Mouse (Mus musculus) heart, postnatal 36 days (tissue): Measurements from ENCODE around the gene Thoc5. TPM values are rescaled to one million over a fixed set of nuclear protein-coding genes. Genes with fewer than 3 reads are reported as not detected.
A peak's percentile ranks its signal among the peaks of the same experiment; 100 is the strongest.

Experiments used
- DNase-seq, 2 experiments: peaks; one replicate each; pipeline ENCODE4 v3.0.0; 2021 to 2022
- intact Hi-C: fragments of 180-260 bp; cut with DNase I; formaldehyde crosslinking; loops from one replicate; pipeline ENCODE4 v1.15.1; 2025
- total RNA-seq, 2 experiments: library from RNA; stranded (reverse); gene quantifications; 2 replicates each; pipeline ENCODE4 v1.2.3; 2021

The Thoc5 gene
- total RNA-seq, 2 experiments from 2014 or later = 16.0 to 17.1 TPM

- intact Hi-C loops = no loop called here
- DNase-seq = no peak
These were observed 6.8 kb downstream of the Thoc5 start for GRCm38 (mm10) chr11:4901956-4902355.

- intact Hi-C loops = no loop called here
These were observed 11.1 kb downstream of the Thoc5 start for GRCm38 (mm10) chr11:4906231-4906630.

GRCm38 (mm10) chr11:4916068-4916467 is 20.9 kb downstream of the Thoc5 start:
- intact Hi-C loops = loop anchor here (1.0 kb wide), 1 partner anchor 59 kb away; no protein-coding TSS in a partner anchor

More at GRCm38 (mm10) chr11:4906231-4906630, 11.1 kb downstream of the Thoc5 start:
- no peak for DNase-seq

GRCm38 (mm10) chr11:4921281-4921680 is 26.2 kb downstream of the Thoc5 start:
- intact Hi-C loops = no loop called here
- no peak for DNase-seq

More at GRCm38 (mm10) chr11:4916068-4916467, 20.9 kb downstream of the Thoc5 start:
- DNase-seq = peak; percentile 24 to 63

- DNase-seq = peak; percentile 22 to 26
- intact Hi-C loops = no loop called here
These were observed 26.6 kb downstream of the Thoc5 start for GRCm38 (mm10) chr11:4921751-4922150.

- no peak for DNase-seq
- intact Hi-C loops = no loop called here
These were observed 32.1 kb downstream of the Thoc5 start for GRCm38 (mm10) chr11:4927224-4927623.

GRCm38 (mm10) chr11:4931009-4931601 is 36.0 kb downstream of the Thoc5 start:
- DNase-seq = peak; percentile 20 to 28
- intact Hi-C loops = no loop called here

- intact Hi-C loops = no loop called here
- DNase-seq = no peak
These were observed 41.1 kb downstream of the Thoc5 start for GRCm38 (mm10) chr11:4936243-4936642.

- no peak for DNase-seq
These were observed 51.4 kb downstream of the Thoc5 start for GRCm38 (mm10) chr11:4946530-4946929.

GRCm38 (mm10) chr11:4946947-4947812 is 52.1 kb downstream of the Thoc5 start:
- intact Hi-C loops = no loop called here
- DNase-seq = peak; percentile 15 to 20

More at GRCm38 (mm10) chr11:4946530-4946929, 51.4 kb downstream of the Thoc5 start:
- intact Hi-C loops = no loop called here

GRCm38 (mm10) chr11:4947813-4948174 is 52.7 kb downstream of the Thoc5 start, which contains the start of gene Nefh:
TSS of gene Nefh (minus strand) at chr11:4948064.
- intact Hi-C loops = no loop called here
- DNase-seq = no peak

GRCm38 (mm10) chr11:4948792-4949191 is 53.7 kb downstream of the Thoc5 start:
- no peak for DNase-seq
- intact Hi-C loops = no loop called here

- DNase-seq = peak in 1 of 2 experiments; percentile 36
- intact Hi-C loops = no loop called here
These were observed 54.3 kb downstream of the Thoc5 start for GRCm38 (mm10) chr11:4949256-4950044.

GRCm38 (mm10) chr11:4953401-4953800 is 58.3 kb downstream of the Thoc5 start:
- no peak for DNase-seq
- intact Hi-C loops = no loop called here

- intact Hi-C loops = no loop called here
- no peak for DNase-seq
These were observed 58.8 kb downstream of the Thoc5 start for GRCm38 (mm10) chr11:4953918-4954317.

- intact Hi-C loops = no loop called here
- no peak for DNase-seq
These were observed 68.1 kb downstream of the Thoc5 start for GRCm38 (mm10) chr11:4963099-4963808.

GRCm38 (mm10) chr11:4966325-4966724 is 71.2 kb downstream of the Thoc5 start:
- intact Hi-C loops = no loop called here
- DNase-seq = no peak

GRCm38 (mm10) chr11:4966888-4967287 is 71.8 kb downstream of the Thoc5 start:
- intact Hi-C loops = no loop called here
- DNase-seq = no peak

GRCm38 (mm10) chr11:4967549-4967948 is 72.4 kb downstream of the Thoc5 start:
- DNase-seq = no peak
- intact Hi-C loops = no loop called here

- DNase-seq = peak in 1 of 2 experiments; percentile 24
- intact Hi-C loops = no loop called here
These were observed 73.3 kb downstream of the Thoc5 start for GRCm38 (mm10) chr11:4968376-4968775.
